Mouse (Mus musculus) hindlimb bud, embryonic 11.5 days (tissue): ENCODE measurements around the gene Cadm4.
"Not testable (repeated sequence)": the region's sequence is repeated elsewhere in the genome, so short reads cannot be mapped to it uniquely, and the experiment has no call there.

Experiments used
- DNase-seq: peaks from one replicate; pipeline ENCODE4 v3.0.0-alpha.2; 2012; ENCODE audit warnings: low read depth, low spot score; ENCODE audit errors: extremely low spot score

The Cadm4 gene

GRCm38 (mm10) chr7:24466835-24467234 lies 15.0 kb upstream of the Cadm4 start:
- DNase-seq = no peak

GRCm38 (mm10) chr7:24467886-24468285 lies 13.9 kb upstream of the Cadm4 start:
- no peak for DNase-seq

DNA sequence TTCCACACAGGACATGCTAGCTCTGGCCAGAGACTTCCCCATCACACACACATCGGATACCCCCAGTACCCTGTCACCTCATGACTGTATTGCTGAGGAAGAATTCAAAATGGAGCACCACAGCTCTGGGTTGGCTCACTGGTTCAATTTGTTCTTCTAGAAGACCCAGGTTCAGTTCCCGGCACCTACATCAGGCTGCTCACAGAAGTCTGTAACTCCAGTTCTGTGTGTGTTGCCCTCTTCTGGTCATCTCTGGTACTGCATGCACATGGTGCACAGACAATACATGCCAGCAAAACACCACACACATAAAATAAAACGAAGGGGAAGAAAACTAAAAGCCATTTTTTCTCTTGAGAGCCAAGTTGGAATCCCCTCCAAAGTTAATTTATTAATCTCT lies 12.7 kb upstream of the Cadm4 start:
- DNase-seq = no peak

- DNase-seq = no peak
Observed at GRCm38 (mm10) chr7:24470356-24470755, 11.5 kb upstream of the Cadm4 start.

DNA sequence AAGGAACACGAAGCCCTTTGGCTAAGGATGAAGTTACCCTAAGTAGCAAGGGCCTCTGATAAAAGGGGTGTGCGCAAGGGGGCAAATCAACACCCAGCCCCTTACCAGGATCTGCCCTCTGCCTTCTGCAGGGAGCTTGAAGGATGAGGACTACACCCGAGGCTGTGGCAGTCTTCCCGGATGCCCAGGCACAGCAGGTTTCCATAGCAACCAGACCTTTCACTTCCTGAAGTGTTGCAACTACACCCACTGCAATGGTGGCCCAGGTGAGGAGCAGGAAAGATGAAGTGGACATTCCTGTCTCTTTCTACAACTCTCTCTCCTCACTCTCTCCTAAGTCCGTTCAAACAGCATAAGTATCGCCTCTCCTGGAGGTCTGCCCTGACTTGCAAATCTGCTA lies 9.4 kb upstream of the Cadm4 start:
- DNase-seq = no peak

- no peak for DNase-seq
Observed at GRCm38 (mm10) chr7:24472937-24473336, 8.9 kb upstream of the Cadm4 start.

- no peak for DNase-seq
Observed at GRCm38 (mm10) chr7:24473913-24474529, 7.8 kb upstream of the Cadm4 start.

GRCm38 (mm10) chr7:24474811-24475506 lies 6.9 kb upstream of the Cadm4 start:
- DNase-seq = no peak

DNA sequence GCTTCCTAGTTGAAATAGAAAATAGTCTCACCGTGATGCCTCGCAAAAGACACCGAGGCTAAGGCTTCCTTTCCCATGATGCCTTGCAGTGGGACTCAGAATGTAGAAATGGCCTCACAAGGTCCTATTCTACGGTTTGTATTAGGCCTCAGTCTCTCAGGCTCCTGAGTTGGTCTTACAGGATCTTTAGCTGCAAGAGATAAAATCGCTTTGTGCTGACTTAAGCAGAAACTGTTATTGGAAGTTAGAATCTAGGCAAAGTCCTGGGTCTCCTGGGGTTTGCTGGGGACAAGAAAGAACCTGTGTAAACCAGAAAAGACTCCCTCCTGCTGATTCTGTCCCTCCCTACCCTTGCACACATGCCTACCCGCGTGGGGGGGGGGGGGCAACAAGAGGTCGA lies 5.5 kb upstream of the Cadm4 start:
- DNase-seq = no peak

DNA sequence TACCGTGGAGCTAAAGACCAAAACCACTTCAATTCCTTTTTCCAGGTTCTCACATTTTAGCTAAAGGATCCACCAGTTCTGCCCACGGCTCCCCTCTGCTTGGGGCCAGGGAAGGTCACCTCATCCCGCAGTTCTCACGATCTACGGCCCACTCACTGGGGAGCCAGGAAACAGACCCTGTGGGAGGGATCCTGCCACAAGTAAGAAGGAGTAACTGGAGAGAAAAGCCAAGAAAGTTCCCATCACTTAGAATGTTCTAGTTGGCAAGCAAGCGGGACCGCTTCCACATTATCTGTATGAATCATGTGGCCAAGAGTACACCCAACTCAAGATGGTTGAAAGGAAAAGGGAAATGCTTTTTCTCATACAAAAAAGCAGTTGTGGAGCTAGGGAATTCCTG lies 5.0 kb upstream of the Cadm4 start:
- no peak for DNase-seq

- DNase-seq = no peak
Observed at GRCm38 (mm10) chr7:24478911-24479310, 2.9 kb upstream of the Cadm4 start.

DNA sequence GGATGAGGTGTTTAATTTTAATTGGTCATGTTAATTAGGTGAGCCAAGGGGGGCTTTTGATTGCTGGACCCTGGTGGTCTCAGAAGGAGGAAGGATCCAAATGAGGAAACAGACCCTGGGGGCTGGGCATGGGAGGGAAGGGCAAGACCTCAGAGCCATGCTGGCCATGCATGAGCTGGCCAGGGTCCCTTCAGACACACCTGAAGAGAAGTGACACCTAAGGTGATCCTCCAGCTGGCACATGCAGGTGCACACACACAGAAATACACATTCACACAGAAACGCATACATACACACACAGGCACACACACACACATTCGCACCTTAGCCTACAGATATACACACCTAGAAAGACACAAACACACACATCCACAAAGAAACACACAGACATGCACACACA lies 2.1 kb upstream of the Cadm4 start:
- DNase-seq = no peak

DNA sequence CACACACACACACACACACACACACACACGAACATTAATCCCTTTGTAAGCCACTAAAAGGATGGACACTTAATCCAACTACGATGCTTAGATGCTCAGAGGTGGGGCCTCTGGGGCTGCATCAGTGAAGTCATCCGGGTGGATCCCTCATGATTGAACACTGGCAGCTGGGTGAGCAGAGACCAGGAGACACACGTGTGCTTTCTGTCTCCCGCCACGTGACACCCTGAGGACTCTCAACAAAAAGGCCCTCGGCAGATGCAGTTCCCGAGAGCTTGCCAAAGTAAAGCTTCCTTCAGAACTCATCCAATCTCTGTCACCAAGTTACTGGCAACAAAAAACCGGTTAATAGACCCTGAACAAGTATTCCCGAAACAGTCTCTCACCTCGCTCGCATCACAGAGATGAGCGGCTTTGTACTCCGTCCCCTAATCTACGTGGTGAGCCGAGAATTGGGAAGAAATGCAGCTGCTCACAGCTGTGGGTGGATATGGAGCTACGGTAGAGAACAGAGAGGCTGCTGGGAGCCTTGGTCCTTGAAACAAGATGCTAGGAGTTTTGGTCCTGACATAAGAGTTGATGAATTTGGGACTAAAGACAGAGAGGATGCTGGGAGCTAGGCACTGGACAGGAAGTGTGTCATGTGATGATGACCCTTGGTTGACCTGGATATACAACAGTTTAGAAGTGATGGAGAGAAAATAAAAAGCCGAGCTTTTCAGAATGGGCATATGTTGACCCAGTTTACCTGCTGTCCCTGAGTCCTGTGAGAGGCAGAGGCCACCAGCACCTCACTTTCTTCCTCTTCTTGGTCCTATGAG lies 1.5 kb upstream of the Cadm4 start:
- DNase-seq = no peak

GRCm38 (mm10) chr7:24480986-24481473 lies 793 bp upstream of the Cadm4 start:
- DNase-seq = no peak

DNA sequence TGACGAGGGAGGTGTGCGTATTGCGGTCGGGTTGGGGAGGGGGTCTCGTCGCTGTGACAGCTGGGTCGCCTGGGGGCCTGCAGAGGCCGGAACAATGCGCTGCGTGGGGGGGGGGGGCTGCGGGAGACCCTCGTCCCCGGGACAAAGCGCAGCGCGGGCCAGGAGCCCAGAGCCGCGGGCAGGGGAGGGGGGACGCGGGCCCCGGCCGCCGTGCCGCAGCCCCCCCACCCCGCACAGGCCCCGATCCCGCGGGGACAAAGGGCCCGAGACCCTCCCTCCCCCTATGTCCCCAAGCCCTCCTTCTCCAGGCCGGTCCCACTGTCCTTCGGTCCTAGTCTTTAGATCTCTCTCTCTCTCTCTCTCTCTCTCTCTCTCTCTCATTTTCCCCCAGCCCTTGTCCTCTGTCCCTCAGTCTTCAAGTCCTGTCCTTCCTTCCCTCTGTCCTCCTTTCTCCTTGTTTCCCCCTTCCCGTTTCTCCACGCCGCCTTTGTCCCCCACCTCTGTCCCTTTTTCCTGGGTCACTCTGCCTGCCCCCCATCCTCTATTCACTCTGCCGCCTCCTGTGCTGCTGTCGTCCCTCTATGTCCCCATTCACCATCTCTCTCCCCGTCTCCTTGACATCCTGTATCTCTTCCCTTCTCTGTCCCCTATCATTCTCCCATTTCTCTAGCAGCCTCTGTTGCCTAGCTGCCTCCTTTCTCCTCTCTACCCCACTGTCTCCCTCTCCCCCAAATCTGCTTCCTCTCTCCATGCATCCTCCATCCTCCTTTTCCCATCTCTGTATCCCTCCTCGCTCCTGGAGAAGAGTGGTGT lies 591 bp downstream of the Cadm4 start:
- DNase-seq = no peak

DNA sequence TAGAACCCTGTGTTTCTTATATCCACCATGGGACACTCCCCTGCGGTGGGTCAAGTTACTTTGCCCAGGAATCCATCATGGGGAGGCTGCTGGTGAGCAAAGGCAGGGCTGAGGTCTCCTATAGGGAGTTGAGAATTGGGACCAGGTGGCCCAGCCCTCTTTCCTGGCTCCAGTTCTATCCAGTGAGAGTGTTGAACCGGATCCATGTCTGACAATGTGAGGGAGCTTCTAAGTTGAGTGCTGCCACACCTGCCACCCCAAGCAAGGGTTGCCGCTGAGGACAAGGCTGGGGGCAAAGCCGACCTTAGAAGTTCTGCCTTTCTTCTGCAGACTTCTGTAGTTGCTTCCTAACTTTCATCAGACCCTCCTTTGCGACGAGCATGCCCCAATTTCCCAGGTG lies 1.5 kb downstream of the Cadm4 start:
- not testable (repeated sequence) for DNase-seq

DNA sequence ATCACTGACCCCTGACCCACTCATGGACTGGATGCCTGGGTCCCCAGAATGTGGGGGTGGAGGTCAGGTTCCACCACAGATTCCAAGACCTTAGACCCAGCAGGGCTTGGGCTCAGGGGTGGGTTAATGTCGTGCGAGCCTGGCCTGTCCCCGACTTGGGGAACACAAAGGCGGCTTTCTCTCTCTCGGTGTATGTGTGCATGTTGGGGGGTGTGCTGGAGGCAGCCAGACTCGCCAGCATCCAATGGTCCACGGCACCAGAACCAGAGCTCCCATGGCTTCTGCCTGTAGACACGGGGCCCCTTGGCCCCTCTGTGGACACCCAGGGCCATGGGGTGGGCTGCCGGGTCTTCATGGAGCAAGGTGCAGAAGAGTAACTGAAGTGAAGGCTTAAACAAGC lies 3.7 kb downstream of the Cadm4 start:
- no peak for DNase-seq

GRCm38 (mm10) chr7:24486654-24487130 lies 4.9 kb downstream of the Cadm4 start:
- DNase-seq = no peak

DNA sequence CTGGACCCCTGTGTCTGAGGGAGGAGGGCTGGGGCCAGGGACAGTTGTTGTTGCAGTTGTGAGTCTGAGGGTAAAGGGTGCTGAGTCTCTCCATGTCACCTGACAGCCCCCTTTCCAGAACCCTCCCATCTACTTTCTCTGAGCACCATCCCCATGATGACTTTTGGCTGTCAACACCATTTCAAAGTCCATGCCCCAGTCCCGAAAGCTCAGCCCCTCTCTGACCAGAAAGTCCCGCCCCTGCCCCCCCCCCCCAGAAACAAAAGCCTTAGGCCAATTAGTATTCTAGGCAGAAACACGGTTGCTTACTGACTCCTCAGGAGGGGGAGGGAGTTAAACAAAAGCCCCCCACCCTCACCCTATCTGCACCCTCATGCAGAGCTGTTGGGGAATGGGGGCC lies 5.6 kb downstream of the Cadm4 start:
- DNase-seq = no peak

DNA sequence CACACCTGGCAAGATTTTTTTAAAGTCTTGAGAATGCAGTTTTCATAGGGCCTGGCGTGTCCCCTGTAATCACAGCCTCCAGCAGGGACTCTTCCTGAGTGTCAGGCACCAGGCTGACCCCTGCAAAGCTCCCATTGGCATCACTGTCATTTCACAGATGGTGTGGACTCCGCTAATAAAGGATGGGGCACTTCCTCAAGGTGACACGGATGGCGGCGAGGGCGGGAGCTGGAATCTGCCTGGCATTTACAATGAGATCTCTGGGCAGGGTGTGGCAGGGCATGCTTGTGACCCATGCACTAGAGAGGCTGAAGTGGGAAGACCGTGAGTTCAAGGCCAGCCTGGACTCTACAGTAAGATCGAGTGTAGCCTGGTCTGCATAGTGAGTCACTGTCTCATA lies 6.5 kb downstream of the Cadm4 start:
- DNase-seq = no peak
